Mouse (Mus musculus) megakaryocyte progenitor cell, adult 5-6 weeks (primary cell): ENCODE data around the gene Naip2. TPM values are rescaled to one million over a fixed set of nuclear protein-coding genes. Genes with fewer than 3 reads are reported as not detected.
A peak's percentile ranks its signal among the peaks of the same experiment; 100 is the strongest.
"Not testable (repeated sequence)": the region's sequence is repeated elsewhere in the genome, so short reads cannot be mapped to it uniquely, and the experiment has no call there.

ENCODE experiments used
- ATAC-seq: replicated peaks from 2 replicates; pipeline ENCODE4 v1.8.0; 2016; ENCODE audit warnings: mild to moderate bottlenecking, moderate TSS enrichment, inconsistent platforms; ENCODE audit not compliant: poor library complexity
- total RNA-seq, 2 experiments: library from RNA; stranded (forward) in 1 of 2; stranded (reverse) in 1 of 2; fragments of 157-497, 149-512 nt in 1 of 2; fragments of 200-1000 nt in 1 of 2; gene quantifications; 2 replicates each; pipeline versions ENCODE4 v1.2.3 to v1.2.4; 2015 to 2017

The Naip2 gene
- total RNA-seq (2015) (26.1 and 27.7 TPM in 2 replicates), total RNA-seq (2017) (33.6 and 41.1 TPM in 2 replicates)

DNA sequence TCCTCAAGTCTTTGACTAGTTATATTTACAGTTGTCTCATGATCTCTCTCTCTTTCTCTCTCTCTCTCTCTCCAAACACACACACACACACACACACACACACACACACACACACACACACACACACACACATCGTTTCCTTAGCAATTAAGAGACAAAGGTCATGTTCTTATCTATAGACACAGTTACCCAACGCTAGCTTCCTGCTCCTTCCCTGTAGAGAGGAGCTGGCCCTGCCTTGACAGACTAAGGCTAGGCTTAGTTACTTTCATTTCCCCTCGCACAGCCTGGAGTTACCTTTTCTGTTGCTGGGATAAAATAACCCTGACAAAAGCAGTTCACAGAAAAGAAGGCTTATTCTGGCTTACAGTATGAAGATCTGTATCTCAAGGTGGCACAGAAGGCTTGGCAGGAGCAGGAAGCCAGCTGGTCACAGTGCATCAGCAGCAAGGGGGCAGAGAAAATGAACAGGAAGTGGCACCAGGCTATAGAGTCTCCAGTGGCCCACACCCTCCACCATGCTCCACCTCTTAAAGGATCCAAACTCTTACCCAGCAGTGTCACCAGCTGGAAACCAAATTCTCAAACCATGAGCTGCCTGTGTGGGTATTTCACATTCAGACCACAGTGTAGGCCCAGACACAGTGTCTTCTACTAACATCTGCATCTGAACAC, at the start of gene Naip2:
Gene Naip2, minus strand, starts transcription at position 434 of the 675 bp plus-strand sequence.
- ATAC-seq = peak; percentile 90

DNA sequence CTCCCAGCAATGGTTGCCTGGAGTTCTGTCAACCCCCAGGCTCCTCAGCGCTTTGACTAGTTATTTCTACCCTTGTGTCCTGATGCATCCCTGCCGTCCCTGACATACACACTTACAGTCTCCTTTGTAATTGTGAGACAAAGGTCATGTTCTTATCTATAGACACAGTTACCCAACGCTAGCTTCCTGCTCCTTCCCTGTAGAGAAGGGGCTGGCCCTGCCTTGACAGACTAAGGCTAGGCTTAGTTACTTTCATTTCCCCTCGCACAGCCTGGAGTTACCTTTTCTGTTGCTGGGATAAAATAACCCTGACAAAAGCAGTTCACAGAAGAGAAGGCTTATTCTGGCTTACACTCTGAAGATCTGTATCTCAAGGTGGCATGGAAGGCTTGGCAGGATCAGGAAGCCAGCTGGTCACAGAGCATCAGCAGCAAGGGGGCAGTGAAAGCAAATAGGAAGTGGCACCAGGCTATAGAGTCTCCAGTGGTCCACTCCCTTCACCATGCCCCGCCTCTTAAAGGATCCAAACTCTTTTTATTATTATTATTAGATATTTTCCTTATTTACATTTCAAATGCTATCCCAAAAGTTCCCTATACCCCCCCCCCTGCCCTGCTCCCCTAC, 45.1 kb upstream of the Naip2 start:
- ATAC-seq = peak; percentile 98

DNA sequence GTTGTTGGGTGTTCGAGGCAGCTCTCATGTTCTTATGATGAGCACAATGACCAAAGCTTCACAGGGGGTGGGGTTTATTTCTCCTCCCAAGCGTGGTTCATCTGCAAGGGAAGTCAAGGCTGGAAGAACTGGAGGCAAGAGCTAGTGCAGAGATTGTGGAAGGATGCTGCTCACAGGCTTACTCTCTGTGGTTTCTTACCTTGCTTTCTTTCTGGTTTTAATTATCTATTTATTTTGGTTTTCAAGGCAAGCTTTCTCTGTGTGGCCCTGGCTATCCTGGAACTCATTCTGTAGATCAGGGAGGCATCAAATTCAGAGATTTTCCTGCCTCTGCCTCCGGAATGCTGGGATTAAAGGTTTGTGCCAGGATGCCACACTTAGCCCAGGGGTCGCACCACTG, 44.3 kb upstream of the Naip2 start, which contains the start of gene Naip5:
Gene Naip5, minus strand, starts transcription at position 101 of the 400 bp plus-strand sequence.
- ATAC-seq = not testable (repeated sequence)

DNA sequence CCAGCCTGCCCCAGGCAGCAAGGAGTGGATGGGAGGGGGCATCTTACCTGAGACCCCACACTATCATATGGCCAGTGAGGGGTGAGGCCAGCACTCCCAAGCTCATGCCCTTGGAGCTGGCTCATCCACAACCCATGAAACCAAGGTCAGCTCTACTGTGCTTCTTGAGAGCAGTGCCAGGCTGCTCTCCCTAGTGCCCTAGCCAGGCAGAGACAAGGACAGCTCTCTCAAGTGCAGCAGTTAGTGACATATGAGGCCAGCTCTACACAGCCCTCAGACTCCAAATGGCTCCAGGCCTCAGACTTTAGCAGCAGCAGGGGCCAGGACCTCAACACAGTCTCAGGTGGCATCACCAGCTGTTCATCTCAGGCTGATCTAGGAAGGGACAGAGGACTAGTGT, 41.8 kb upstream of the Naip2 start:
- ATAC-seq = no peak

DNA sequence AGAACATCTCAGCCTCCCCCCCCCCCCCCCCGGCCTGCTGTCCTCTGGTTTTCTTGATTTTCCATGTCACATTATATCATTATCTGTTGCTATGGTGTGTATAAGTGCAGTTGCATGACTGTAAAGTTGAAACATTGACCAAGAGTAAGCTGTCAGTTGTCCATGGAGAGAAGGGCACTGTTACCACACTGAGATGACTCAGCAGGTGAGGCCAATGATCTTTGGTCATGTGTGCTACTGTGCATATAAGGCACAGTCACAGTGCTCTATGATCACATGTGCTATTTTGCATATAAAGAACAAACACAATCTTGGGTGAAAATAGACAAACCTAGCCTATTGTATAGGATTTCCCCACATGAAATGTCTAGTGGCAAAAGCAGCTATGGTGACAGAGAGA, 11.8 kb upstream of the Naip2 start:
- ATAC-seq = not testable (repeated sequence)

DNA sequence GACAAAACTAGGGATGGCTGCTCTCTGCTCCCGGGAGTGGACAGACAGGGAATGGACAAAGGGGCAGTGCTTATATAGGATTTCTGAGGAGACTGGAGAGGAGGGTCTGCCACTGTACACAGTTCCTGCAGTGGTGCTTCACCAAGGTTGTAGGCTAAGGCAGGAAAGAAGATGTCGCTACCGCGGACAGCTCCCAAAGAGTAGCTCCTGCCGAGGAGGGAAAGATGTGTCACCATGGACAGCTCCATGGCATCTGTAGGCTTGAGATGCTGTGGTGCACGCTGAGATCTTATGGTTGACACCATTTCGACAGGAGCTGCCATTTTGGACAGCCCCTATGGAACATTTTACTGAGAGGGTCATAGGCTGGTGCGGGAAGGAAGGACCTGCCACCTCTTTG, 8.6 kb upstream of the Naip2 start:
- peak; percentile 100 for ATAC-seq

DNA sequence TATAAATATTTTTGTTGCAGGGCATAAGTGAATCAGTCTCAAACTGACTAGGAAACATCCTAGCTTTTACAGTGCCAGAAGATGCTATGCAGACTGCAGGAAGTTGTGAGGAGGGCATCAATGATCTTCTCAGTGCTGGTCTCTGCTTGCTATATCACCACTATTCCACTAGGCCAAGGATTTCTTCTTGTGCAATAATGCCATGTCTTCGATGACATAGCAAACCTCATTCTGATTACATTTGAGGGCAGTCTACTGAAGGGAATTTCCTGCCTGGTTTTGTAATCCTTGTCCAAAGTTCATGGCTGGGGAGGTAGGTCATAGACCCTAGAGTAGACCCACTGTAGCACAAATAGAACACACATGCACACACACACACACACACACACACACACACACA, 1.4 kb upstream of the Naip2 start:
- peak; percentile 56 for ATAC-seq

DNA sequence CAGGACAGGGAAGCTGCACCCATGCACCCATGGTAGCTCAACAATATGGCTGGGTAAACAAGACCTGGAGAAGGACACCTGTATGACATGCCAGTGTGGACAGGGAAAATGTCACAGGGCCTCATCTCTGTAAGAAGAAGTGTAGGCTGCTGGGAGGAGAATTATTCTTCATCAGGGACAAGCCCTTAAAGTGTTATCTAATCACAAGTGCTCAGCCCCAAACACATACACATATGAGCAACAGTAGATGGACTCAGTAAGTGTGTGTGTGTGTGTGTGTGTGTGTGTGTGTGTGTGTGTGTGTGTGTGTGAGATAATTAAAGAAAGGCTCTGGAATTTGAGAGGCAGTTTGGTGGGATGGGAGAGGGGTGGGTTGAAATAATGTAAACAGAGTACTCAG, 1.1 kb downstream of the Naip2 start:
- ATAC-seq = no peak

DNA sequence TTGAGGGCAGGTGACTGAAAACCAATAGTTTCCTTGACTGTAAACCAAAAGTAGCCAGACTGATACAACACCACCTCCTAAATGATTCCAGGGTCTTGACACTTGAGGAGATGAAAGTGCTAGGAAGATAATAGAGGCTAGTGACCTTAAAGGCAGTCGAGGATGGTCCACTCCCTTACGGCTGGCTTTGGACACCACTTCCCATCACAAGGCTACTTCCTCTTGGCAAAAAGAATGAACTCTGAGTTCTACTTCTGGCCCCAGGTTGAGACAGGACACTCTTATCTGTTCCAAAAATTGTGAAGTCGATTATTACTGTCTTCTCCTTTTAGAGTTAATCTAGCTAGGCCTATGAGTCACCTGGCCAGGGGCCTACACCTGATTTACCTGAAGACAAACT, 6.5 kb downstream of the Naip2 start:
- ATAC-seq = no peak

DNA sequence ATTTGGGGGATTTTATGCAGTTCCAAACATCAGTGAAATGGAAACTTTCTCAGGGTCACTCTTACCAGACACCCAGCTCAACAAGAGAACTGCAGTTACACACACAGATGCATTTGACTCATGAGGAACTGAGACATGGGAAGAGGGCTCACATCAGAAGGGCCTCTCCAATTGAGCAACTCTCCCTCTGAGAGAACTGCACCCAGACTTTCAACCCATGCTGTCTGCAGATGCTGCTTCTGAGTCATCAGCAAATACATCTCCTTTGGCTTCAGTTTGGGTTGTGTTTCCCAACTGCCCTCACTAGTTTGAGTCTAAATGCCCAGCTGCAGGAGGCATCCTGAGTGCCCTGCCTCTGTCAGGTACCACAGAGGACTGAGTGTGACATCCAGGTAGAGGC, 18.8 kb downstream of the Naip2 start:
- ATAC-seq = peak; percentile 99

DNA sequence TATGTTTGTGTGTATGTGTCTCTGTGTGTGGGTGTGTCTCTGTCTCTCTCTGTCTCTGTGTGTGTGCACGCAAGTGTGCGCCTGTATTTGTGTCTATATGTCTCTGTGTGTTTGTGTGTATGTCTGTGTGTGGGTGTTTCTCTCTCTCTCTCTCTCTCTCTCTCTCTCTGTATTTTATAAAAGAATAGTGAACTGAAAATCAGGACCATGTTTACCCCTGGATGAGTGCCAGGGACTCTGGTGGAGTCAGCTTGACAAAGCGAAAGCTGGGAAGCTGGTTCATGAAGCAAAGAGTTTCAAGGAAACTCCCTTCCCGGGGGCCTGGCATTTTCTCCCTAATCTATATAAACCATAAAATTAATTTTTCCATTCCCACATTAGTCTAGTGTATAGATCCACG, 27.5 kb downstream of the Naip2 start:
- ATAC-seq = not testable (repeated sequence)

DNA sequence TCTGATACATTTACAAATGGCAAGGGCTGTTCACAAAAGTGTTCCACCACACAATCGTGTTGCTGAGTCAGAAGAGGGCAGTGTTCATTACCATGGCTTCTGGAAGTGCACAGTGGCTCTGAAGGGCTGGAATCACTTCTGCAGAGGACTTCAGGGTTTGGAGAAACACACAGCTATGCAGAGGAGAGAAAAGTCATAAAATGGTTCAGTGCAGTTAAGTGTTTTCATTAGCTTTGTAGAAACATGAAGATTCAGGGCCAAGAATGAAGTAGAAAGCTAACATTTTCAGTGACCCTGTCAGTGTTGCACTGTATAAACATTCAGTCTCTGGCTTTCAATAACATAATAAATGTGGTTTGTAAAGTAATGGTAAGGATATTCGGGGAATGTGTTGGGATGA, 35.5 kb downstream of the Naip2 start:
- ATAC-seq = not testable (repeated sequence)

DNA sequence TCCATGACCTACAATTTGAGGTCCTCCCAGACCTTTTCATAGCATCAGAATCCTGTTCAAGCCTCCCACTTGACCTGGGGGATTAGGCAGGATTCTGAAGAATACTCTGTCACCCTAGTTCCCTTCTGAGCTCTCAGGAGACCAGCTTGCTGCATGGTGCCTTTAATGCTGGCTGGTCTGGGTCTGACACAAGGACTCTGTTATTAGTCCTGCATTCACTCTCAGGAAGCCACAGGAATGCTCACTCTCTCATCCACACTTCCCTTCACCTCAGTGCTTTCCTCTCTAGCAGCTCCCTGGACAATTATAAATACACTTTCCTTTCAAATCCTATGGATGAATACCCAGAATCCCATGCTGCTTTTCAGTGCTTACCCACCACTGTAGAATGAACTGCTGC, 39.4 kb downstream of the Naip2 start:
- ATAC-seq = not testable (repeated sequence)

DNA sequence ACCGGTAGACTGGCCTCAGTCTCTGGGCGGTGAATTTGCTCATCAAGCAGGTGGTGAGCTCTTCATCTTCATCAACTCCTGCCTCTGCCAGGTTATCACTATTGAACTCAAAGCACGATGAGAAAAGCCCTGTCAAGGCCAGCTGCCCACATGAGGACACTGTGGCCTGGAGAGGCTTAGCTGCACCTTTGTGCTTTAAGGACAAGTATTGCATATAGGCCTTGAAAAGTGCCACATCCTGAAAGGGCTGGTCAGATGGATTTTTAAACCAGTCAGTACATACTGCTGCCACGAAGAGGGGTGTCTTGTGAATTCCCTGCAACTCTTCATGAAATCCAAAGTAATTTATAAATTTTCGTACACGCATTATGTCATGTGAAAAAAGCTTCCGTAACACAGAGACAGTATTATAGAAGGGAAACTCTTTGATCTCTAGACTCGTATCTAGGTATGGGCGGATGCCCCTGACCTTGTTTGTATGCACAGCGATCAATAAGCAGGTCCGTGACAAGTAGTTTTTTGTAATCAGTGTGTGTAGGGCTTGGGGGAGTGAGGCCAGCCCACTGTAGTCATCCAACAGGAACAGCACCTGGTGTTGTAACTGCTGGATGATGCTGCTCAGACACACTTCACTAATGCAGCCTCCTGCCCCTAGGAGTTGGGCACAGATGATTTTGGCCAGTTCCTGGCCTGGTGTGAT, 40.6 kb downstream of the Naip2 start:
- ATAC-seq = not testable (repeated sequence)

DNA sequence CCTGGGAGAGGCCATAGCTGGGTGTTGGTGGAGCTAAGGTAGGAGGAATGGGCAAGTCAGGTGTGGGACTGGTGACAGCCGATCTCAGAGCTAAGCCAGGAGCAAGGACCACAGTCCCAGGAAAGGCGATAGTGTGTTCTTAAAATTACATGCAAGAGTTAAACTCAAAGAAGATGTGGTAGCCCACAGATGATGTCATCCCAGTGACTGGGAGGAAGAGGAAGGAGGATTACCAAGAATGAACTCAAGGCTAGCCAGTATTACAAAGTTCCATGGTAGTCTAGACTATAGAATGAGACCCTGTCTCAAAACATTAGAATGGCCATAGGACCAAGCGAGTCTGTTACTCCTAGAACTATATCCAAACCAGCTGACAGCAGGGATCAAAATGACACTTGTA, 45.3 kb downstream of the Naip2 start:
- no peak; the same call in 1 of the 2 replicates for ATAC-seq

DNA sequence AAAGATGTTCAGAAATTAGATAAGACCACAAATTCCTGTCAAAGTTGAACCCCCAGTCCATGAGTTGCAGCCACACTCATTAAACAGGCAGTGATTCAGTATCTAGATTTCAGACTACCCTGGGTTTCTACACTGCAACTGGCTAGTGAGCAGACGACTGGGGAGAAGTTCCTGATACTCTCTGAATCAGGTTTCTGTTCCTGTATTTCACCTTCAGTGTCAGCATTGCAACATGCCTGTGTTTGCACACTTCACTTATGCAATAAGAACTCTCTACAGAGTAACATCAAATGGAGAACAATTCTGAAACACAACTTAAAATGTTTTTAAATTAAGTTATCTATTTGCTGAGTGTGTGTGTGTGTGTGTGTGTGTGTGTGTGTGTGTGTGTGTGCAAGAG, 49.2 kb downstream of the Naip2 start:
- peak; percentile 98 for ATAC-seq

DNA sequence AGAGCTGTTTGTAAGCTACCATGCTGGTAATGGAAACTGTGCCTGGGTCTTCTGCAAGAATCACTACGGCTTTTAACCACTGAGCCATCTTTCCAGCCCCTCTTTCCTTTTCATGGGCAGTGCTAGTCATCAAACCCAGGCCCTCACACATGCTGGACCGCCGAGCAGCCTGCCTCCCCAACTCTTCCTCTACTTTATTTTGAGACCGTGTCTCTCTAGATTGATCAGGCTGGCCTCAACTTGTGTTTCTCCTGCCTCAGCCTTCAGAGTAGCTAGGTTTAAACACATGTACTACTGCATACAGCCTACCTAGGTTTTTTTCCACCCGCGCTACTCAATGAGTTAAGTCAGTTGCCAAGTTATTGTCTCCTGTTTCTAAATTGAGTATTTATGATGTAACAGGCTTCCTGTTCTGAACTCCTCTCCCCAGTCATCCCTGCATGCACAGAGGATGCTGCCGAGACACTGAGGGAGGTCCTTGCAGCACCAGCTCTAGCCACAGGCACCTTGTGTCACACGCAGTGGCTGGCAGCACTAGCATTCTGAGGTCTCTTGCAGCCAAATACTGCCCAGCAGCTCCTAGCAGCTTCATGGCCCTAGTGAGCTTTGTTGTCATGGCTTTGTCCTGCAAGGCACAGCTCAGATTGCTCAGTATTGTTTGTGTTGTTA, 60.1 kb downstream of the Naip2 start:
- ATAC-seq = peak; percentile 93

DNA sequence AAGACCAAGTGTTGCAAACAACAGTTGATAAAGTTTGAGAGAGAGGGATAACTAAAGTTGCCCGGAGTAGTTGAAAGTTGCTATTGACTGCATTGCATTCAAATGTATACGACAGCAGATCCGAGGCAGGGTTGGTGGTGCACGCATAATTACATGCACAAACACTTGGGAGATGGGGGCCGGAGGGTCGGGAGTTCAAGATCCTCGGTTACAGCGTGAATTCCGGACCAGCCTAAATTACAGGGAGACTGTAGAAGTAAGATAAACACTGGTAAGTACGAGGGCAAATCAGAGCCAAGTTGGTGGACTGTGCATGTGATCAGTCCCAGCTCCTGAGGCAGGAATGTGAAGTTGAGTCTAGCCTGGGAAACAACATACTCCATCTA, 76.6 kb downstream of the Naip2 start:
- 0 out of 2 replicates have a peak, but pooled peaks have one; percentile 1 for ATAC-seq

DNA sequence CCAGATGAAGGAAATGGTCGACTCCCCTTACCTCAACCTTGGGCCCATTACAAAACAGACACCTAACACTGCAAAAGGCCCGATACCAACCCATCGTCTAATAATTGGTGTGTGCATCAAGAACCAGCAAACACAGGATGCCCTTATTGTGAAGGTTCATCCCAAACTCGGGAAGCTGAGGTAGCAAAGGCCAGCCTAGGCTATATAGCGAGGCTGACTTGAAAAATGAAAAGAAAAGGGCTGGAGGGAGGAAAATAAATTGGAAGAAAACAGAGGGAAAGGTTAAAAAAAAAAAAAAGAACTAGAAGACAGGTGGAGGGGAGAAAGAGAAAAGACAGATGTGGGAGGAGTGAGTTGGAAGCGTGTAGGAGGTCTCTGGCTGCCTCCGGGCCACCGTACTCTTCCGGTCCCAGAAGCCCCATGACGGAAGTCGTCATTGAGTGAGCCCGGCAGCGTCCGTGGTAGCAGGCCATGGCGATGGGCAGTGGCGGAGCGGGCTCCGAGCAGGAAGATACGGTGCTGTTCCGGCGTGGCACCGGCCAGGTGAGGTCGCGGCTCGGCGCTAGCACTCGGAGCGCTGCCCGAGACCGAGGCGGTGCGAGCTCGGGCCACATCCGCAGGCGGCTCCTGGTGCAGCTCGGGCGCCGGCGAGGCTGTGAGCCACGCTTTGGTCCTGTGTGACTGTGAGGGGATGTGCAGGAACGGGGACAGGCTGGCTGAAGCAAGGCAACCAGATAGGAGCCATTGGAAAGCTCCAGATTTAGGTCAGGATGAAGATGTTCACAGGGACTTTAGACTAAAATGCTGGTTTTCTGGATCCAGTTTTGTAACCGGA, 77.3 kb downstream of the Naip2 start, which contains the start of gene Smn1:
Gene Smn1, plus strand, starts transcription at position 430 of the 835 bp plus-strand sequence.
- ATAC-seq = peak; percentile 100

DNA sequence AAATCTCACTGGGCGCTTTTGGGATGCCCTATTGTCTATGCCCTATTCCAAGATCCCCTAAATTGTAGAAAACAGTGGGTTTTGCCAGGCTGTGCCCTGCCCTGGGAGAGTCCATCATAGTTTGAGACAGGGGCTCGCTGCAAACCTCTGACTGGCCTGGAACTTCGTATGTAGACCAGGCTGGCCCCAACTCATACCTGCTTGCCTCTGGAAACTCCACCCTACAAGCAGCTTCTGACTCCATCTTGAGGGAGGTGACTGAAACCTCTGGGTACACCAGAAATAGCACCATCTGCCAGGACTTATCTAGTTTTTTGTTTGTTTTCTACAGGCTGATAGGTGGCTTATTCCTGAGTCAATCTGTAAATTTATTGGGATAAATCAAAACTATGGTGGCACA, 77.9 kb downstream of the Naip2 start:
- ATAC-seq = no peak
